Mouse (Mus musculus) adrenal gland, adult 18-20 months (tissue): Measurements from ENCODE around the gene Bard1. TPM values are rescaled to one million over a fixed set of nuclear protein-coding genes. Genes with fewer than 3 reads are reported as not detected.

ENCODE experiments used
- DNase-seq, 2 experiments: peaks; one replicate each; pipeline ENCODE4 v3.0.0; 2021 to 2022; ENCODE audit warnings: low spot score in 2 of 2
- total RNA-seq, 2 experiments: library from RNA; stranded (reverse); gene quantifications; 1 replicate in 1 of 2; 2 replicates in 1 of 2; pipeline ENCODE4 v1.2.3; 2021

Bard1 gene
- total RNA-seq, 2 experiments from 2014 or later = 0.45 to 0.56 TPM

DNA sequence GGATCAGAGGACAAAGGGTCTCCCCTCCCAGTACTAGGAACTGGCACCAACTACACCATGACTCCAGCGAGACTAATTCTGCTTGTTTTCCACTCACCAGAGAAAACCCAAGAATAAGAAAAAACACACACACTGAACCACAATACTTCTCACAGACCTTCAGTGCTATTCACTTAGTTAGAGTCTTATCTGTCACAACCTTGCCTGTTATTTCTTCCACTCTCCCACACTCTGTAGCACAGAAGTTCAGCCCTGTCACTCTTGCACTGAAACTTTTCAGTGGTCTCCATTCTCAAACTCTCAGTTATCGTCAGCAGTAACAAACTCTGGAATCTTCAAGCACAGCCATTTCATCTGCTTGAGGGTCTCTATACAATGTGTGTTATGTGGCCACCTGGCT, 50.2 kb downstream of the Bard1 start:
- DNase-seq = no peak

DNA sequence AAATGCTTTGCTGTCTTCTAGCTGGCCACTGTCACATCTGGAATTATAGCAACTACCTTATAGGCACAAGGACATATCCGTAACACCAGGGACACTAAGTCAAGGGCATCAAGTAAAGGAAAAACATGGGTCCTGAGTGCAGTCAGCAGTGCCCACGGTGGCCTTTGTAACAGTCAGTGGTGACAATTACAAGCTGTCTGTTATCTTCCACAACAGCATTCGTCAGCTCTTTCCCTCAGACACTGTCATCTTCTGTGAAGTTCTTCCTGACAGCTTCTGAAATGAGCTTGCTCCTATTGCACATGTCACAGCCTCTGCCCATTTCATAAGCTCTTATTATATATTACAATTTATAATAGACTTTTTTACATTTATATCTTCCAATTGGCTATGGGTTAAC, 50.7 kb downstream of the Bard1 start:
- no peak for DNase-seq

GRCm38 (mm10) chr1:71045141-71045540, 57.8 kb downstream of the Bard1 start:
- no peak for DNase-seq

DNA sequence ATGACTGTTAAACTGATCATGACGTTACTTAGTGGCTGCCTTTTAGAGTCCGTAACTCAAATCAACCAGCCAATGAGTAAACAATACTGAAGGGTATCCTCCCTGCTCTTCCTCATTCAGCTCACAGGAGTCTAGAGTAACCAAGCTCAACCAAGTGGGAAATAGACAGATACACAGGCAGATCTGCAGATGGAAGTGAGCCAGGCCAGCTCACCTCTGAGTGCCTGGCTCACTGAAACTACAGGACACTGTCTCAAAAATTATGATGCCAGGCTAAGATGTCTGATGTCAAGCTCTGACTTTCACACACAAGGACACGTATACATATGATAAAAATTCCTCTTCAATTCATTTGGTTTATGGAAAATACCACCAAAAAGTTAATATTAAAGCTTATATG, 59.0 kb downstream of the Bard1 start:
- DNase-seq = no peak

DNA sequence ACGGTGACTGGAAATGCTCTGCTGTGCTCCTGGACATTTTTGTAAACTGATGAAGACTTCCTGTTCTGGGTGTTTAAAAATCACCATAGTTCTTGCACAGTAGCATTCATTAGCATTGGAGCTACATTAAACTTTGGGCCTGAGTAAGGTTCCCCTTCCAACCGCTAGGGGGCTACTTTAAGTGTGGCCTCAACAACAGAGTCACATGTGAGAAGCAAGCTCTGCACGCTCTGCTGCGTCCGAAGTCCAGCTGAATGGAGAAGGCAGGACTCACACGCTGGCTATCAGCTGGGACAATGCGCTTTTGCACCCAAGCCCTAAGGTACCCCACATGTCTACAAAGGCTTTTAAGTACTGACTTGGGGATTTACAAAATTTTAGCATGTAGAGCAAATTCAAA, 65.9 kb downstream of the Bard1 start:
- DNase-seq = no peak

DNA sequence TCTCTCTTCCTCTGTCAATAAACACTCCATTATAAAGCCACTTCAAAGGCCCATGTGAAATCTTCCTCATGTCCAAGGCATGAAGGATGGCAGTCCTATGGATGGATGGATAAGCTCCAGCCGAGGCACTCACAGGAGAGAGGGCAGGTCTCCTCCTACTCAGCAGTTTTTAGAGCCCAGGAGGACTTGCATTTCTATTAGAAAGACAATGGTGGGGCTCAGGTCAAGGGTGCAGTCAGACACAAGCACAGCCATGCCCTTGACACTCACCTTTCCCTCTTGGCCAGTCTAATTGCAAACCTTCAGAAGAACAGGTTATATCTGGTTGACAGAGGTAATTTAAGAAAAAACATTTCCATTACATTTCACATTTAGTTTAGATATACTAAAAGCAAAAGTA, 67.4 kb downstream of the Bard1 start:
- DNase-seq = no peak

DNA sequence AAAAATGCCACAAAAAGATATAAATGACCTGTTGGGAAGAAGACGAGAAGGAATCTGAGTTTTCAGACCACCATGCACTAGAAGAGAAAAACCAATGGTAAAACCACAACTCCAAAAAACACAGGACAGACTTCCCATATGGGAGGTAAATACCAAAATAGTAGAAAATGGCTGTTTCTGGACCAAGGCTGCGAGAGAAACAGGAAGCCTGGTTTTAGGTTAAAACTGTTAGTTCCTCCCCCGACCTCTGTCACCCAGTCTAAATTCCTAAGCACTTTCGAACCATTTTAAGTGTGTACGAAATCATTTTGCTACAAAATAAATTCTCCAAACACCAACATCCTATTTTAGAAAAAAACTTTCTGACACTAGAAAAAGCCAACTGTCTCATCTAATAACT, 80.2 kb downstream of the Bard1 start:
- DNase-seq = no peak

GRCm38 (mm10) chr1:71014345-71014744, 88.6 kb downstream of the Bard1 start:
- DNase-seq = no peak

- DNase-seq = no peak
Observed at GRCm38 (mm10) chr1:71005998-71006397, 96.9 kb downstream of the Bard1 start.

DNA sequence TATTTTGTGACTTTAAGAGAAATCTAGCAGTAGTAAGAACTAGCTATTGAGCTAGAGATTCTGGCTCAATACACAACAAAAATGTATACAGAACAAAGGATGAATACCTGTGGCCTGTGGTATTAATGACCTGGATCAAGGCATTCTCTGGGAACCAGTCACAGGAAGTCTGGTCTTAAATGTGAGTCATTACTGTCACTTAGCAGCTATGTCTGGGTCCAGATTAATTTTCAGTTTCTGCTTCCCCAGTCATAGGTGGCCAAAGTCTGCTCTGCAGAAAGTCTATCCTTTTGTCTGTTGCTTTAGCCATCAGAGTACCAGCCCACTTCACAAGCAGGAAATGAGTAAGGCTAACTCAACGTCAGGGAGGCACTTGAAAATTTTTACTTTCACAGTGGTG, 98.8 kb downstream of the Bard1 start:
- DNase-seq = no peak

GRCm38 (mm10) chr1:71003741-71004140, 99.2 kb downstream of the Bard1 start:
- DNase-seq = no peak

GRCm38 (mm10) chr1:70997377-70997993, 105.5 kb downstream of the Bard1 start:
- DNase-seq = no peak

- no peak for DNase-seq
Observed at GRCm38 (mm10) chr1:70996766-70997165, 106.2 kb downstream of the Bard1 start.
